Mouse (Mus musculus) adrenal gland (tissue): ENCODE data around the gene Cycs.
"Not testable (repeated sequence)": the region's sequence is repeated elsewhere in the genome, so short reads cannot be mapped to it uniquely, and the experiment has no call there.

Experiments
- intact Hi-C: fragments of 180-260 bp; cut with DNase I; formaldehyde crosslinking; loops from one replicate; pipeline ENCODE4 v1.15.1; 2025
- long read RNA-seq, 2 experiments: library from polyadenylated mRNA; unstranded; transcript quantifications; one replicate each; pipeline ENCODE4 v2.0.0; 2020; ENCODE audit warnings: borderline replicate concordance in 1 of 2; ENCODE audit not compliant: insufficient replicate concordance in 1 of 2

Cycs gene
- long read RNA-seq, experiment 1, transcript Cycs-202 (3 exons, 3,123 nt), result major isoform, 124 of 125 reads
- long read RNA-seq, experiment 1, partial matches to known transcripts, result 0 of 125 reads
- long read RNA-seq, experiment 1, other reads (novel, unspliced or antisense), result 0 of 125 reads
- long read RNA-seq, experiment 2, transcript Cycs-202 (3 exons, 3,123 nt), result major isoform, 126 of 131 reads
- long read RNA-seq, experiment 2, partial matches to known transcripts, result 0 of 131 reads
- long read RNA-seq, experiment 2, other reads (novel, unspliced or antisense), result 1 of 131 reads

- intact Hi-C loops, result no loop called here
Observed at GRCm38 (mm10) chr6:50566141-50566996, at the start of gene Cycs. TSS of gene Cycs (minus strand) at chr6:50566538.

- intact Hi-C loops, result no loop called here
Observed at GRCm38 (mm10) chr6:50601620-50602019, 35.3 kb upstream of the Cycs start.

GRCm38 (mm10) chr6:50598560-50598959, 32.2 kb upstream of the Cycs start:
- intact Hi-C loops, result no loop called here

DNA sequence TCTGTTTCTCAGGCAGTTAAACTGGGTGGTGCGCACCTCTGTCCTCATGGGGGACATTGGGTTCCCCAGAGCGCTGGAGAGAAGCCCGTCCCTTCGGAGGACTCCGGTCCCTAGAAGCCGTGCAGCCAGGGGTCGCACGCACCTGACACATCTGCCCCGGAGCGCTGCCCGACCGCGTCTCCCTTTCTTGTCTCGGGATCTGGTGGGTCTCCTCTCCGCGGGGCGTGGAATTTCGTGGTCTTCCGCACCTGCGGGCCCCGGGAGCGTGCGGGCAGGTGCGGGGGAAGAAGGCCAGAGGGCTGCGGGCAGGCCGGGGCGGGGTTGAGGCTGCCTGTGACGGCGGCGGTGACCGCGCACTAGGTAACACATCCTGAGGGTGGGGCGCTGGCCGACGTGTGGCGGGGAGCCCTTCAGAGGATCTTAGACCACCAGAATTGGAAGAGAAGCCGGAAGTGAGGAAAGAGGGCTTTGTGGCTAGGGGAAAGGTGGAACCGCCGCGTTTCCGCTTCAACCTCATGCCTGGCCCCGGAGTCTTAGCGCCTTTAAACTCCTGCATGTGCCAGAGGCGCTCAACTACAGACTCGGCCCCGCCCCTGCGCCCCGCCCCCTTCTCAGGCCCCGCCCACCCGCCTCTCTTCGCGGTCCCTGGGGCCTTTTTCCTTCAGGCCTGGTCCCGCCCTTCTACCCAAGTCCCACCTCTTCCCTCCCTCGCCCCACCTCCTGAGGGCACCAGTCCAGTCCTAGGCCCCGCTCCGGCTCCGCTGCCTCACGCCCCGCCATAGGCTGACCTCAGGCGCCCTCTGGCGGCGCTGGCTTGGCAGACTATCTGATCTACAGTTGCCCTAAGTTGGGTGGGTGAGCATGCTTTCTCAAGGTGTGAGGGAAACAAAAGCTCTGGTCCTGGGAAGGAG, 30.2 kb upstream of the Cycs start, which contains the start of gene 4921507P07Rik:
4921507P07Rik (minus strand) TSS at position 332 of the 911 bp plus-strand sequence.
- intact Hi-C loops, result no loop called here

DNA sequence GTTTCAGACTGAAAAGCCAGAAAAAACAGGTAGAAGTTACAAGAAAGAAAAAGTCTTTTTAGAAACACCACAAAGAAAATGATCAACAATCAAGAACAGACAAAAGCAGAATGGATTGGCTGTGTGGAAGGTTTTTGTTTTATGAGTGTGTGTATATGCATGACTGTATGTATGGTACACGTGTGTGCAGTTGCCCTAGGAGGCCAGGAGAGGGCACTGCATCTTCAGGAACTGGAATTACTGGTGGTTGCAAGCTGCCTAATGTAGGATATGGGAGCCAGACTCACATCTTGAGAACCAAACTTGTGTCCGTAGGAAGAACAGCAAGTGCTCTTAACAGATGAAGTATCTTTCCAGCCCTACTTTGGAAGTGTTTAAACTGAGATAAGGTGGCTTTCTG, 28.0 kb upstream of the Cycs start:
- intact Hi-C loops, result no loop called here

DNA sequence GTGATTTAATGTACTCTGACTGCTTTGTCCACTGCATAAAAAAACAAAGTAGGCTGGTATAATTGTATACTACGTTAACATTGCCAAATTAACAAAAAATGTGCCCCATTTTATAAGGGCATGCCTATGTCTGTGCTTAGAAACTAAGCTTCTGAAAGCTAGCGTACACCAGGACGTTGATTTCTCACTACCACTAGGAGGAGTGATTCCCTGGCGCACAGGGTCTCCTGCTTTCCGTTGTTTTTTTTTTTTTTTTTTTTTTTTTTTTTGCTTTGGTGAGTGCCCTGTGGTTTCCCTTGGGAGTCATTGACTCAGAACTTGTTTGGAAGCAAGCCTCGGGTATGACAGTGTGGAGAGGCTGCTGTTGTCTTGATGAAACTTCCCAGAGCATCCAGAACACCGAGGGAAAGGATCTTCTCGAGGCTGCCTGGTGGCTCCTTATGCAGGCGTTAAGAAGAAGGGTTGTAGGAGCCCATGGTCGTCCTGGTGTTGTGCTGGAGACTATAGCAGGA, 27.1 kb upstream of the Cycs start:
- intact Hi-C loops, result no loop called here

DNA sequence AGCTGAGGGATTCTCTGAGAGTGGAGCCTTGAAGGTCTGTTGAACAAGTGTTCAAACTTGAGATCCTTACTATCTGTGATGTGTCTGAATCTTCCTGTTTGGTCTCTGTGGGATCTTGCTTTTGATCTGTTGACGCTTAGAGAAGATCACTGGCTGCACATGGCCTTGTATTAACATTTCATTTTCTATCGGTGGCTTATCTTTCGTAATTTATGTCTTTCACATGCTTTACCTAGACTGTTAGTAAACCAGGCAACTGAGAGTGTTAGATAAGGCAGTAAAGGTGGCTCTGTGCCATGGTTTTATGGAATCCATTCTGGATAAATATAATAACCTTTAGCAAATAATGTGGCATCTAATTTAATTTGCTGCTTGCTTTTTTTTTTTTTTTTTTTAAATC, 23.9 kb upstream of the Cycs start:
- intact Hi-C loops, result no loop called here

DNA sequence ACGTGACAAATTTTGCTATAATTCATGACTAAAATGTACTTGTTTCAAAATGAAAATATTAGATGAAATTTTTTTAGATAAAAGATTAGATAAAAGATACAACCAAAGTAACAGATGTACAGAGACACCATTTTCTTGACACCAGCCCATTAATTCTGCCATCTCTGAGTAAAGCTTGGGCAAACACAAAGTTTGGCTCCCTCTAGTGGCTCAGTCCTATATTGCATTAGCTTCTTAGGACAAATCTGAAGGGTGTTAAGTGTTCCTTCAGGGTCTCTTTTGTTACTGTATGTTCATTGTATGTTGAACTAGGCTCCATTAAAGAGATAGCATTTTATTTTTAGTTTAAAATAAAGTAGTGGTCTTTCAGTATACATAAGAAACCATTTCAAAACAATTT, 21.9 kb upstream of the Cycs start:
- intact Hi-C loops, result no loop called here

GRCm38 (mm10) chr6:50587412-50587811, 21.1 kb upstream of the Cycs start:
- intact Hi-C loops, result no loop called here

DNA sequence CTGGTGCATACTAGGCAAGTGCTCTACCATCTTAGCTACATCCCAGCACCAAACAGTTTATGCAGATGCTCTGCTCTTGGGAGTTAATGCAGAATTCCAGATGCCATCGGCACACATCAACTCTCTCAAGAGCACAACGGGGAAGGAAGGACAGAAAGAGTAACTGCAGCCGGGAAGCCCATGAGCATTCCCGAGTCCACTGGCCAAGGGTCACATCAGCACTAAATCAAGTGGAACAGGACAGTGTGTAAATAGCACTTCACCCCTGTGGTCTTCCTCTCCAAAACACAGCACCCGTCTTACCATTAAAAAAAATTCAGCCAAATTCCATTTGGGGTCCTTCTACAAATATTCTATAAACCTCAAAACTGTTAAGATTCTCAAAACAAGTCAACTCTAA, 20.0 kb upstream of the Cycs start:
- intact Hi-C loops, result no loop called here

DNA sequence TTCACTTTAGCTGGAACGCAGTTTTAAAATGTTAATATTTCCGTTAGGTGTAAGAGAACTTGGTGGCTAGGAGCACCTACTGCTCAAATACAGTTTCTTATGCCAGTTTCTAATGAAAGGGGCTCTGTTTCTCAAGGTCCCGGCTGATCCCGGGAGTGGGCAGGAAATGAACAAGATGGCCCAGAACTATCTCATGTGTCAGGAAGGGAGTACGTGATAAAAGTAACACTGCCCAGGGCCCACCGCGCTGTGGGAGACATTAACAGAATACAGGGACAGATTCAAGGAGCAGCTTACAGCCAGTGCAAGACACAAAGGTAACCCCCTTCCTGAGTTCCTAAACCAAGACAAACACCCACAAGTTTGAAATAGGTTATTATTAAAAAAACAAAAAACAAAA, 19.4 kb upstream of the Cycs start:
- intact Hi-C loops, result no loop called here

- intact Hi-C loops, result no loop called here
Observed at GRCm38 (mm10) chr6:50571661-50572060, 5.3 kb upstream of the Cycs start.

GRCm38 (mm10) chr6:50566997-50567255, 588 bp upstream of the Cycs start:
- intact Hi-C loops, result no loop called here

DNA sequence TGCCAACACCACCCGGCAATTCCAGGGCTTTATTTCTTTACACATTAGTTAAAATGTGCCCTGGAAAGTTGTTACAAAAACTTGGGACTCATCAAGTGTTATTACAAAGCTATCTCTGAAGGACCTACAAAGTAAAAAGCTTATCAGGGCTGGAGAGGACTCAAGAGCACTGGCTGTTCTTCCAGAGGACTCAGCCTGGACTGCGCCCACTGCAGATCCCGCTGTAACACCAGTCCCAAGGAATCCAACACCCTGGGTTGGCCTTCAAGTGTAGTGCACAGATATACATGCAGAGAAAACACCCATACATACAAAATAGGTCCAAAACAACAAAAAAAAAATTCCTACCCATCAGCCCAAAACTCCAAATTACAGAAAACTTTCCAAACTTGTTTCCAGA, 2.7 kb downstream of the Cycs start:
- intact Hi-C loops, result no loop called here

GRCm38 (mm10) chr6:50562421-50562820, 3.9 kb downstream of the Cycs start:
- intact Hi-C loops, result no loop called here

- intact Hi-C loops, result no loop called here
Observed at GRCm38 (mm10) chr6:50560776-50561175, 5.6 kb downstream of the Cycs start.

DNA sequence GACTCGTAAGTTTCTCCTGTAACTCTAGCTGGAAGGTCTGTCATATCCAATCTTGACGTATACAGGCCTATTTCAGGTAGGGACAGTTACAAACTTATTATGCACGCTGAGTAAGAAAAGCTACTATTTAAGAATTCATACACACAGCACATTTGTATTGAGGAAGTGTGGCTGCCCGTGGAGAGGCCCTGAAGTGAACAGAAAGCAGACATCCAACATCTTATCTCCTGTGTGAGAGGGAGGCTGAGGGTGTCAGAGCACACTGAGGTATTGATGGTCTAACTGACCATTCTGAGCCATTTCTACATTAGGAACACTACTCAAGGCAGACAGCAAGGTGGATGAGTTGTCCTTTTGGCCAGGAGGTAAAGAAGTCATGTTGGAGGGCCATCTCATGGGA, 7.5 kb downstream of the Cycs start:
- intact Hi-C loops, result no loop called here

GRCm38 (mm10) chr6:50557566-50557965, 8.8 kb downstream of the Cycs start:
- intact Hi-C loops, result no loop called here

GRCm38 (mm10) chr6:50554223-50554622, 12.1 kb downstream of the Cycs start:
- intact Hi-C loops, result not testable (repeated sequence)

GRCm38 (mm10) chr6:50552881-50553518, 13.3 kb downstream of the Cycs start:
- intact Hi-C loops, result no loop called here

- intact Hi-C loops, result loop anchor here (5.0 kb wide), 1 partner anchor 1032 kb away; no protein-coding TSS in a partner anchor
Observed at GRCm38 (mm10) chr6:50549791-50550190, 16.5 kb downstream of the Cycs start.
